Mouse (Mus musculus) layer of hippocampus, adult 2 months (tissue): ENCODE measurements around the gene Olfr295. TPM values are rescaled to one million over a fixed set of nuclear protein-coding genes. Genes with fewer than 3 reads are reported as not detected.

ENCODE experiments used
- DNase-seq, 2 experiments: peaks; one replicate each; pipeline ENCODE4 v3.0.0; 2022; ENCODE audit warnings: low spot score in 2 of 2
- H3K27ac ChIP-seq: fragments of 200-600 bp; 2 replicates; pipeline ENCODE4 v1.8.1; 2022
- H3K4me3 ChIP-seq: fragments of 200-600 bp; 2 replicates; pipeline ENCODE4 v1.8.1; 2022; ENCODE audit warnings: mild to moderate bottlenecking
- CTCF ChIP-seq: fragments of 200-600 bp; conservative IDR thresholded peaks from 2 replicates; pipeline ENCODE4 v1.8.1; 2022; ENCODE audit warnings: antibody characterized with exemption, mild to moderate bottlenecking, moderate library complexity
- long read RNA-seq, 2 experiments: library from polyadenylated mRNA; stranded (forward); transcript quantifications; one replicate each; pipeline ENCODE4 v2.0.0; 2021; ENCODE audit warnings: borderline mapping rate in 2 of 2
- total RNA-seq, 2 experiments: library from RNA; stranded (reverse); gene quantifications; 2 replicates each; pipeline ENCODE4 v1.2.3; 2021

Olfr295 gene
- not detected for total RNA-seq
- long read RNA-seq, experiment 1 = 0 reads
- long read RNA-seq, experiment 2 = 0 reads

GRCm38 (mm10) chr7:86583562-86583961 is at the start of gene Olfr295:
TSS of gene Olfr295 (plus strand) at chr7:86583862.
- no peak for TF ChIP-seq CTCF
- Histone ChIP-seq H3K27ac (no peak within 1 kb of the TSS), H3K4me3 (no peak within 1 kb of the TSS)
- no peak for DNase-seq

- TF ChIP-seq CTCF = no peak
- Histone ChIP-seq H3K4me3 (no peak within 1 kb of the TSS), H3K27ac (no peak within 1 kb of the TSS)
- no peak for DNase-seq
Observed at GRCm38 (mm10) chr7:86616543-86616942, 32.9 kb downstream of the Olfr295 start, which contains the start of gene Olfr294. TSS of gene Olfr294 (minus strand) at chr7:86616643.

Other genes with a start within 250 kb of the Olfr295 start
- gene Olfr307, start 246.3 kb upstream of the Olfr295 start, total RNA-seq = not detected
- gene Olfr305, start 216.9 kb upstream of the Olfr295 start, total RNA-seq = not detected
- gene Olfr304, start 197.2 kb upstream of the Olfr295 start, total RNA-seq = not detected
- gene Olfr303, start 186.1 kb upstream of the Olfr295 start, total RNA-seq = not detected
- not detected for gene Olfr301, start 180.0 kb upstream of the Olfr295 start, total RNA-seq
- not detected for gene Olfr299, start 123.9 kb upstream of the Olfr295 start, total RNA-seq
- gene Olfr298, start 91.4 kb upstream of the Olfr295 start, total RNA-seq = not detected
- gene Olfr297, start 63.9 kb upstream of the Olfr295 start, total RNA-seq = not detected
- gene Olfr294, start 32.8 kb downstream of the Olfr295 start, total RNA-seq = not detected
- gene Olfr293, start 65.2 kb downstream of the Olfr295 start, total RNA-seq = not detected
- not detected for gene Olfr292, start 104.5 kb downstream of the Olfr295 start, total RNA-seq
- gene Folh1, start 192.1 kb downstream of the Olfr295 start, total RNA-seq = 1 to 10 TPM; 7.4 to 7.5 TPM
- gene Vmn2r77, start 211.2 kb downstream of the Olfr295 start, total RNA-seq = not detected